Mouse (Mus musculus) thymus, adult 2 months (tissue): Measurements from ENCODE around the gene Scfd2. TPM values are rescaled to one million over a fixed set of nuclear protein-coding genes. Genes with fewer than 3 reads are reported as not detected.
A peak's percentile ranks its signal among the peaks of the same experiment; 100 is the strongest.

ENCODE experiments used
- DNase-seq: peaks from one replicate; pipeline ENCODE4 v3.0.0; 2021
- H3K27ac ChIP-seq: fragments of 200-500 bp; 2 replicates; pipeline ENCODE4 v1.5.1; 2012; ENCODE audit warnings: low read length, control low read depth; ENCODE audit not compliant: control insufficient read depth, insufficient read depth
- H3K27me3 ChIP-seq: fragments of 200-500 bp; 2 replicates; pipeline ENCODE4 v1.6.1; 2012; ENCODE audit warnings: mild to moderate bottlenecking, low read length, moderate library complexity, mixed read lengths; ENCODE audit not compliant: control insufficient read depth, insufficient read depth
- H3K36me3 ChIP-seq: fragments of 200-500 bp; 2 replicates; pipeline ENCODE4 v1.6.1; 2012; ENCODE audit warnings: mild to moderate bottlenecking, low read length, moderate library complexity; ENCODE audit not compliant: control insufficient read depth, insufficient read depth
- H3K4me1 ChIP-seq: fragments of 200-500 bp; replicated peaks from 2 replicates; pipeline ENCODE4 v1.6.1; 2012; ENCODE audit warnings: low read length; ENCODE audit not compliant: control insufficient read depth, insufficient read depth
- H3K4me3 ChIP-seq: fragments of 200-500 bp; 2 replicates; pipeline ENCODE4 v1.5.1; 2012; ENCODE audit warnings: mild to moderate bottlenecking, low read length, control low read depth, moderate library complexity; ENCODE audit not compliant: control insufficient read depth, insufficient read depth
- CTCF ChIP-seq: fragments of 200-500 bp; IDR thresholded peaks from 2 replicates; pipeline ENCODE4 v1.5.1; 2012; ENCODE audit warnings: mild to moderate bottlenecking, control low read depth, low read length, moderate library complexity, borderline replicate concordance; ENCODE audit not compliant: control insufficient read depth, poor library complexity, insufficient read depth; ENCODE audit errors: extremely low read depth
- POLR2A ChIP-seq: fragments of 200-500 bp; IDR thresholded peaks from 2 replicates; pipeline ENCODE4 v1.6.1; 2012; ENCODE audit warnings: mild to moderate bottlenecking, low read length, control low read depth, moderate library complexity; ENCODE audit not compliant: control insufficient read depth, poor library complexity, insufficient read depth; ENCODE audit errors: extremely low read depth
- WGBS: fragments of 180-500 bp; shearing (Covaris S2); methylation state at CpG from one replicate; pipeline ENCODE4 v1.1.7; 2018; 5-methylcytosine and 5-hydroxymethylcytosine counted together
- polyA plus RNA-seq: library from polyadenylated mRNA; depleted of rRNA; stranded (reverse); fragments of >200 nt; gene quantifications from 2 replicates; pipeline ENCODE4 v1.2.3, GENCODE M21; 2012

Gene Scfd2
- polyA plus RNA-seq, 1 experiment = 14.5 TPM

GRCm38 (mm10) chr5:74301443-74301842, 230.1 kb downstream of the Scfd2 start:
- H3K27me3 ChIP-seq = no peaks in the 10 kb centered on the region
- WGBS = 98% methylated on average over 2 of the region's 2 CpGs
- no peak overlapping the region for H3K27ac ChIP-seq
- H3K4me1 ChIP-seq = peaks cover 2% of the 10 kb centered on the region; the same call in 1 of the 2 replicates
- no peak overlapping the region for H3K4me3 ChIP-seq
- no peak for DNase-seq
- TF ChIP-seq POLR2A (no peak), CTCF (no peak)
- H3K36me3 ChIP-seq = no peaks in the 10 kb centered on the region

DNA sequence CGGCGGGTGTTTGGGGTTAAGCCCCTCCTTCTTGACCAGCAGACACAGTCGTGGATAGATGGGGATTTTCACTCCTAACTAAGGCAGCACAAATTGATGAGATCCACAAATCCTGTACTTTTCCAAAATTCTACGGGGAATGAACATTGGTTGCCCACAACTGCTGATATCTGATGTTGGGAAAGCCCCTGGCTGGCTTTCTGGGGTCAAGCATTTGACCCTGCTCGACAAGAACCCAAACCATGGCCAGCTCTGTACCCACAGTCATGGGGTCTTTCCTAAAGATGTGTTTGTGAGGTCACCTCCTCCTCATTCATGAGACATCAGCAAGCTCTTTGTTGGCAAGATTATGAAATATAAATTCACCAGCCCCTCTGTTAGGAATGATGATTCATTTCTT, 230.6 kb downstream of the Scfd2 start:
- no peaks in the 10 kb centered on the region for H3K27me3 ChIP-seq
- H3K27ac ChIP-seq = no peak overlapping the region
- 86% methylated on average over 5 of the region's 5 CpGs for WGBS
- H3K36me3 ChIP-seq = no peaks in the 10 kb centered on the region
- no peak for DNase-seq
- no peak for TF ChIP-seq CTCF
- TF ChIP-seq POLR2A = no peak
- H3K4me1 ChIP-seq = peaks cover 7% of the 10 kb centered on the region
- H3K4me3 ChIP-seq = no peak overlapping the region

GRCm38 (mm10) chr5:74300140-74300539, 231.4 kb downstream of the Scfd2 start:
- Histone ChIP-seq H3K27me3 (no peaks in the 10 kb centered on the region), H3K36me3 (no peaks in the 10 kb centered on the region), H3K4me1 (peaks cover 10% of the 10 kb centered on the region), H3K27ac (no peak overlapping the region), H3K4me3 (no peak overlapping the region)
- WGBS = 85% methylated on average over 4 of the region's 4 CpGs
- no peak for DNase-seq
- no peak for TF ChIP-seq POLR2A
- TF ChIP-seq CTCF = no peak

DNA sequence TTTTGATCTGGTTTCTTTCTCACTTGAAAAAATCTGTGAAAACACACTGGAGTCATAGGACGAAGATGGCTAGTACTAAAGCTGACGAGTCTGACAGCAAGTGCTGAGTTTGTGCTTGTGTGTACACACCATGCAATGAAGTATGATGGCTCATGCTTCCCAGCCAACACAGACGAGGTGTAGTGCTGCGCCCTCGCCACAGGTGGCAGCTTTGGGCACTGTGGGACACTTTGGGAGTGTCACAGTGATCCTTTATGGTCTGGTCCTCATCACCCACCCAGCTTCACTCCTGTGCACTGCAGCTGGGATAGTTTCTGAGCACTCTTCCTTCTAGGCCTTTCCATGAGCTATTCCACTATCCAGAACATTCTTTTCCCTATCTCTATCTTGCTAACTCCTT, 234.4 kb downstream of the Scfd2 start:
- Histone ChIP-seq H3K4me1 (peaks cover 10% of the 10 kb centered on the region), H3K27ac (no peak overlapping the region), H3K4me3 (no peak overlapping the region), H3K27me3 (no peaks in the 10 kb centered on the region), H3K36me3 (no peaks in the 10 kb centered on the region)
- TF ChIP-seq CTCF = 0 out of 2 replicates have a peak, but pooled peaks have one; percentile 29
- no peak for TF ChIP-seq POLR2A
- WGBS = 87% methylated on average over 5 of the region's 5 CpGs
- peak; percentile 17 for DNase-seq

GRCm38 (mm10) chr5:74296096-74296495, 235.5 kb downstream of the Scfd2 start:
- Histone ChIP-seq H3K27ac (no peak overlapping the region), H3K4me3 (no peak overlapping the region), H3K4me1 (peaks cover 10% of the 10 kb centered on the region), H3K27me3 (no peaks in the 10 kb centered on the region), H3K36me3 (no peaks in the 10 kb centered on the region)
- TF ChIP-seq POLR2A = no peak
- no peak for TF ChIP-seq CTCF
- whole genome bisulfite sequencing = 46% methylated on average over 5 of the region's 5 CpGs
- DNase-seq = no peak

GRCm38 (mm10) chr5:74293513-74293912, 238.0 kb downstream of the Scfd2 start:
- Histone ChIP-seq H3K4me1 (peaks cover 10% of the 10 kb centered on the region), H3K4me3 (no peak overlapping the region), H3K27me3 (no peaks in the 10 kb centered on the region), H3K27ac (no peak overlapping the region), H3K36me3 (no peaks in the 10 kb centered on the region)
- DNase-seq = no peak
- TF ChIP-seq POLR2A (no peak), CTCF (no peak)
- WGBS = 94% methylated on average over 5 of the region's 5 CpGs

DNA sequence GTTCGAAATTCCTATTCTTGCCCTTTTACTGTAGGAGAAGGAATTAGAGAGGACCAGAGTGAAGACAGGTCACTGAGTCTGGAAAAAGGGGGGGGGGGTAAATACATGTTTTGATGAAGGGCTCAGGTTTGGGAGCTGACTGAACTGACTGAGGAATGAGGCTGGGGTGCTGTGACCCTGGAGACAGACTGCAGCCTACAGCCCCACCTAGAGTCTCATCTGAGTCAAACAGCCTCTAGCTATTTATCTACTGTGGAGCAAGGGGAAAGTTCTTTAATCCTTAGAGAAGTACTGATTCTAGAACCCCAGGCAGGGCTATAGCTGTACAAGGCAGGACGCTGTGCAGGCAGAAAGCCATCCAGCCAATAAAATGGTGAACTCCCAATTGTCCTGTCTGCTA, 239.5 kb downstream of the Scfd2 start:
- Histone ChIP-seq H3K4me3 (no peak overlapping the region), H3K27me3 (no peaks in the 10 kb centered on the region), H3K4me1 (peaks cover 10% of the 10 kb centered on the region), H3K27ac (no peak overlapping the region), H3K36me3 (no peaks in the 10 kb centered on the region)
- no peak for DNase-seq
- no peak for TF ChIP-seq CTCF
- TF ChIP-seq POLR2A = no peak
- 97% methylated on average over 2 of the region's 2 CpGs for WGBS

DNA sequence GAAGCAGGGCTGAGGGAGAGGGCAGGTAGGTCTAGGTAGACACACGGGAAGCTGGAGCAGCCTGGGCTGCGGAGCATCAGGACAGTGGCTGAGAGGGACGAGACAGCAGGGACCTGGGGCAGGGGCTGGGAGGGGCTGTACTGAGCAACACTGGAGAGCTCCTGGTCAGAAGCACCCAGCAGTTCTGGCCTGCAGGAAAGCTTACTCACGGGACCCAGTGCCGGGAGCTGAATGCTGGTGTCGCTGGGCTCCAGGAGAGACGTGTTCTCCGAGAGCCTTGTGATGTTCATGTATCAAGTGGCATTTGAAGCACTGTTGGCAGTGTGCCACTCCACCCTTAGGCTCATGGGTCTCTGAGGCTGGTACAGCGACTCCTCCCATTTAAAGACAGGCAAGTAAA, 240.0 kb downstream of the Scfd2 start:
- no peaks in the 10 kb centered on the region for H3K36me3 ChIP-seq
- DNase-seq = no peak
- H3K27ac ChIP-seq = no peak overlapping the region
- peaks cover 10% of the 10 kb centered on the region for H3K4me1 ChIP-seq
- TF ChIP-seq CTCF = no peak
- TF ChIP-seq POLR2A = no peak
- WGBS = 98% methylated on average over 9 of the region's 9 CpGs
- H3K27me3 ChIP-seq = no peaks in the 10 kb centered on the region
- no peak overlapping the region for H3K4me3 ChIP-seq
